Mouse (Mus musculus) cortical plate, adult 2 months (tissue): ENCODE data around the gene Mdga2. TPM values are rescaled to one million over a fixed set of nuclear protein-coding genes. Genes with fewer than 3 reads are reported as not detected.

Experiments used
- H3K27ac ChIP-seq: fragments of 200-500 bp; 2 replicates; pipeline ENCODE4 v1.5.1; 2012; ENCODE audit warnings: low read length, control low read depth, inconsistent platforms; ENCODE audit not compliant: insufficient read depth
- H3K4me1 ChIP-seq: fragments of 200-500 bp; 2 replicates; pipeline ENCODE4 v1.6.1; 2011; ENCODE audit warnings: low read length; ENCODE audit not compliant: control insufficient read depth, insufficient read depth
- H3K4me3 ChIP-seq: fragments of 200-500 bp; 2 replicates; pipeline ENCODE4 v1.5.1; 2011; ENCODE audit warnings: mild to moderate bottlenecking, low read length, control low read depth; ENCODE audit not compliant: insufficient read depth
- CTCF ChIP-seq: fragments of 200-500 bp; IDR thresholded peaks from 2 replicates; pipeline ENCODE4 v1.5.1; 2011; ENCODE audit warnings: mild to moderate bottlenecking, control low read depth, low read length; ENCODE audit not compliant: insufficient read depth; ENCODE audit errors: extremely low read depth
- POLR2A ChIP-seq: fragments of 200-500 bp; IDR thresholded peaks from 2 replicates; pipeline ENCODE4 v1.6.1; 2011; ENCODE audit warnings: mild to moderate bottlenecking, low read length, control low read depth; ENCODE audit not compliant: insufficient read depth; ENCODE audit errors: extremely low read depth
- polyA plus RNA-seq: library from polyadenylated mRNA; depleted of rRNA; stranded (reverse); fragments of >200 nt; gene quantifications from 2 replicates; pipeline ENCODE4 v1.2.3, GENCODE M21; 2012; rRNA removed

Gene Mdga2
- 17.3 and 22.1 TPM in 2 replicates for polyA plus RNA-seq

DNA sequence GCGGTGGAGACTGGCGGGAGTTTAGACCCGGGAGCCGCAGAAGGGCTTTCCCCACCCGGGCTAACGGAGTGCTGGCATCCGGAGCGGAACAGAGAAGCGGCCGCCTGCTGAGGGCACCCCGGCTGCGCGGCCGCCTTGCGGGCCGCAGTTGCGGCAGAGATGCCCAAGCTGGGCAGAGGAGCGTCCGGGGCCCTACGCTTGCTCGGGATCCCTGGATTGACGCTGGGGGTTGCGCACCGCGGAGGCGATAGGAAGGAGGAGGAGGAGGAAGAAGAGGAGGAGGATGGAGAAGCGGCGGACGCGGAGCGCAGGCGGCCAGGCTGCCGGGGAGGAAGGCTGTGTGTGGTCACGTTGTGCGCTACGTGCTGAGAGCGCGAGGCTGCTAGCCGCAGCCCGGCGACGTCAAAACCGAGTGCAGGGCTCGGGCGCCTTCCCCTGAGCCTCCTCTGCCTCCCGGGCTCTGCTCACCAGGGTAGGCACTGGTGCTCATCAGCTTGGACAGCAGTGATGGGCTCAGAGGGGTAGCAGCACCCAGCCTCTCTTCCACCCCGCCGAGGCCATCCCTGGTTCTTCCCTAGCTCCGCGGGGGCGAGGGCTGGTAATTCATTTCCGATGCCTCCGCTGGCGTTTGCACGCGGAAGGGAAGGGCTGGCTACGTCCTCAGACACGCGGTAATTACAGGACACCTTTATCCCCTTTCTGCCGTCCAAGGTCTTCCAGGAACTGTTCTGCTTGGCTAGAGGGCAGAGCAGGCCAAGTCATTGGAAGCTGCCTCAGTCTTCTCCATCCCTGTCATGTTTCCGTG, at the start of gene Mdga2:
Gene Mdga2 (minus strand): TSS at position 329 of the 805 bp plus-strand sequence.
- Histone ChIP-seq H3K4me1 (no peaks in the 10 kb centered on the region), H3K27ac (peak within 1 kb of the TSS; percentile 98), H3K4me3 (peak within 1 kb of the TSS; percentile 84)
- TF ChIP-seq CTCF (no peak), POLR2A (peak; percentile 70)

DNA sequence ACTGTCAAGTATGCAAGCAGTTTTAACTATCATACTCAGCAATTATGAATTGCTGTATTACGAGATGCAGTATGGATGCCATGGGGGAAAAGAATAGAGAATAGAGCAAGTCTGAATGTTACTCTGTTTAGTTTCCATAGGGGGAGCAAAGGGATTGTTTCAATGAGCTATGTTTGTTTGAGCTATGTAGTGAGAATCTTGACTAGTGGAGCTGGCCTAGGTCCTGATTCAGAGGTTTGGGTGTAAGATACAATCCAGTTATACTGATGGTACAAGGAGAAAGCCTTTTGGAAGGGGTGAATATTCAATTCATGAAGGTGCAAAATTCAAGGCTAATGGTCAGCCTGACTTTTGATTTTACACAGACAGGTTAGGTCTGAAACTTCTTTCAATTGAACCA, 45.1 kb upstream of the Mdga2 start:
- no peak overlapping the region for H3K4me3 ChIP-seq
- H3K27ac ChIP-seq = no peak overlapping the region
- TF ChIP-seq CTCF = no peak
- TF ChIP-seq POLR2A = no peak

DNA sequence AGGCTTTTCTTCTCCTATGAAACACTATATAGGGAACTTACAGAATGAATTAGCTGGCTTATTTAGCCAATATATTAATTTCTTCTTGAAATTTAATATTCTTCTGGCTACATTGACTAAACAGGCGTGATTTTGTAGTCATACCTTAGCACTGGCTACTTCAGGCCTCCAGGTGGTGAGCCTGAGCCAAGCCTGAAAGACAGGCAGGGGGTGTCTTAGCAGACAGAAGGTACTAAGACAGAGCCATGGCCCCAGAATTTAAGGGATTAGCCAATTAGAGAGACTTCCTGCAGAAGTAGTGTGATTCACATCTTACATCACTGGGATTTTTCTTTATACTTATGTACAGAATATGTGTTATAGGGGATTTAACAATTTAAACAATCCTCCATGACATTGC, 1.2 kb upstream of the Mdga2 start:
- H3K4me3 ChIP-seq = no peak overlapping the region; the same call in 1 of the 2 replicates
- TF ChIP-seq POLR2A (no peak), CTCF (peak; percentile 23; the same call in 1 of the 2 replicates)

More for the DNA sequence above, 45.1 kb upstream of the Mdga2 start:
- H3K4me1 ChIP-seq = no peaks in the 10 kb centered on the region

GRCm38 (mm10) chr12:67221329-67222220, 774 bp downstream of the Mdga2 start:
- 0 out of 2 replicates have a peak, but pooled peaks have one; percentile 38 for TF ChIP-seq POLR2A
- TF ChIP-seq CTCF = no peak
- peak overlapping the region; percentile 84 for H3K4me3 ChIP-seq
- no peaks in the 10 kb centered on the region; the same call in 1 of the 2 replicates for H3K4me1 ChIP-seq
- peak overlapping the region; percentile 98 for H3K27ac ChIP-seq

More for the DNA sequence above, 1.2 kb upstream of the Mdga2 start:
- no peak overlapping the region for H3K27ac ChIP-seq
- H3K4me1 ChIP-seq = no peaks in the 10 kb centered on the region

GRCm38 (mm10) chr12:67220641-67221231, 1.6 kb downstream of the Mdga2 start:
- Histone ChIP-seq H3K27ac (peak overlapping the region; percentile 98), H3K4me3 (peak overlapping the region; percentile 84), H3K4me1 (no peaks in the 10 kb centered on the region; the same call in 1 of the 2 replicates)
- TF ChIP-seq POLR2A (0 out of 2 replicates have a peak, but pooled peaks have one; percentile 39), CTCF (no peak)

GRCm38 (mm10) chr12:67220041-67220440, 2.3 kb downstream of the Mdga2 start:
- H3K4me1 ChIP-seq = no peaks in the 10 kb centered on the region; the same call in 1 of the 2 replicates
- TF ChIP-seq POLR2A (no peak), CTCF (no peak)
- peak overlapping the region; percentile 84 for H3K4me3 ChIP-seq
- H3K27ac ChIP-seq = no peak overlapping the region

GRCm38 (mm10) chr12:67219564-67219963, 2.8 kb downstream of the Mdga2 start:
- Histone ChIP-seq H3K4me3 (peak overlapping the region; percentile 84), H3K4me1 (no peaks in the 10 kb centered on the region; the same call in 1 of the 2 replicates), H3K27ac (no peak overlapping the region)
- TF ChIP-seq POLR2A = no peak
- TF ChIP-seq CTCF = no peak

DNA sequence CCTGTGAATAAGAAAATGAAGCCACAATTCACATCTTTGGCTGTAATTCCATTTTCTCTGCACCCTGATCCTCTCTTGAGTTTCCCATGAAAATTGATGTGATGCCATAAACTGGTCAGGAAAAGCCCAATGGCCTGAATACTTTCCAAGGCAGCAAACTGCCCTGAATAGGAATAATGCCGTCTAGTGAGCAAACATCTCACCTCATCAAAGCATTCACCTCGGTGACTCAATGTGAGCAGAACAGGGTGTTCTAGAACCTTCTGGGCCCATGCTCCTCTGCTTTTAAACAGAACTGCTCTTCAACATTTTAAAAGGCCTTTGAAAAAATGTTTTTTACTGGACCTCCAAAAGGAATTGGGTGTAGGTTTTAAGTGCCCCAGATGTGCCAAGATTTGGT, 9.5 kb downstream of the Mdga2 start:
- Histone ChIP-seq H3K27ac (no peak overlapping the region), H3K4me1 (no peaks in the 10 kb centered on the region; the same call in 1 of the 2 replicates), H3K4me3 (no peak overlapping the region)
- TF ChIP-seq CTCF (no peak), POLR2A (no peak)

DNA sequence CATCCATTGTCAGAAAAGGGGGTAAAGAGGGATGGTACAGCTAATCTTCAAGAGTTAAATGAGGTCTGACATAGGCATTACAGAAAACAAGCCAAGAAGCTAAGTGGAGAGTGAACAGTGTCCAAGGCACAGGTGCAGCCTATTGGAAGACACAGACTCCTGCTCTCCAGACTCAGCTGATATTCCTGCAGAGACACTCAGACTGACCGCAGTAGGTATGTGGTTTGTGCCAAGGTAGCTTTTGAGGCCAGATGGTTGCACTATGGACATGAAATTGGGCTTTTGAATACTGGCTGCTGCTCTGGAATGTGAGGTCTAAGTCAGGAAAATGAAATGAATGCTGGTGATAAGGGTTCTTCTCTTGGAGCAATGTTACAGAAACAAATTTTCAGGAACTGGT, 44.2 kb downstream of the Mdga2 start:
- H3K27ac ChIP-seq = no peak overlapping the region
- H3K4me3 ChIP-seq = no peak overlapping the region
- H3K4me1 ChIP-seq = no peaks in the 10 kb centered on the region
- no peak for TF ChIP-seq POLR2A
- TF ChIP-seq CTCF = no peak
